ENCODE assay signal across 18 mouse cellular contexts in genomic region chr12:80927518-80927917, GRCm38 (mm10). TPM values are rescaled to one million over a fixed set of nuclear protein-coding genes. Genes with fewer than 3 reads are reported as not detected.
"Had no signal": no experiment of that assay in that cellular context is flagged by ENCODE, and none has a peak within 500 bp of the region (broad histone marks: within the 10 kb centered on the region; RNA-seq: fewer than 3 reads in every experiment).

No protein-coding gene starts in this region.

- H3K4me2 ChIP-seq: lung, embryonic 15.5 days; midbrain, embryonic 11.5 days; midbrain, embryonic 13.5 days; midbrain, embryonic 15.5 days; neural tube, embryonic 12.5 days had no signal

- H3K4me1 ChIP-seq: midbrain, embryonic 15.5 days; neural tube, embryonic 12.5 days had no signal

- ATAC-seq: liver, postnatal 0 days; lung, postnatal 0 days; midbrain, embryonic 13.5 days; midbrain, embryonic 15.5 days had no signal

- DNase-seq: liver, postnatal 0 days; lung, adult 2 months; lung, postnatal 14 days; lung, postnatal 36 days; right cerebral cortex, postnatal 14 days; spleen, adult 18-20 months; thymus, adult 18-20 months; thymus, postnatal 25 days; thymus, postnatal 4 days had no signal

- H3K27me3 ChIP-seq: lung, embryonic 15.5 days; midbrain, embryonic 13.5 days; midbrain, embryonic 15.5 days; neural tube, embryonic 12.5 days had no signal

- H3K36me3 ChIP-seq: lung, embryonic 15.5 days; midbrain, embryonic 13.5 days; midbrain, embryonic 15.5 days; neural tube, embryonic 12.5 days had no signal

- H3K9me3 ChIP-seq: lung, embryonic 15.5 days; megakaryocyte, embryonic 14.5 days; midbrain, embryonic 13.5 days; midbrain, embryonic 15.5 days; neural tube, embryonic 12.5 days had no signal

- H3K4me3 ChIP-seq: lung, embryonic 15.5 days; megakaryocyte, embryonic 14.5 days; midbrain, embryonic 13.5 days; midbrain, embryonic 15.5 days; neural tube, embryonic 12.5 days had no signal

- H3K27ac ChIP-seq: lung, embryonic 15.5 days; macrophage; midbrain, embryonic 13.5 days; midbrain, embryonic 15.5 days; neural tube, embryonic 12.5 days had no signal

- H3K9ac ChIP-seq: liver, postnatal 0 days; lung, embryonic 15.5 days; midbrain, embryonic 13.5 days; midbrain, embryonic 15.5 days; neural tube, embryonic 12.5 days had no signal

RNA-seq across cellular contexts. Expression of gene Slc10a1, which starts 41.0 kb away (rescaled TPM):
- polyA plus RNA-seq: macrophage; urinary bladder, adult 2 months had no signal
